Mouse (Mus musculus) fibroblast of lung, adult 2 months (primary cell): ENCODE results near the gene Acoxl.
A peak's percentile ranks its signal among the peaks of the same experiment; 100 is the strongest.

Experiments
- DNase-seq: peaks from one replicate; pipeline ENCODE4 v3.0.0-alpha.2; 2011; ENCODE audit warnings: low read depth

The Acoxl gene

GRCm38 (mm10) chr2:128143992-128144391, 305.3 kb downstream of the Acoxl start:
- DNase-seq = no peak

- DNase-seq = no peak
Observed at GRCm38 (mm10) chr2:128145433-128145832, 306.8 kb downstream of the Acoxl start.

GRCm38 (mm10) chr2:128149596-128149995, 310.9 kb downstream of the Acoxl start:
- DNase-seq = no peak

GRCm38 (mm10) chr2:128152211-128152610, 313.5 kb downstream of the Acoxl start:
- DNase-seq = no peak

GRCm38 (mm10) chr2:128152845-128153550, 314.3 kb downstream of the Acoxl start:
- DNase-seq = no peak

- DNase-seq = no peak
Observed at GRCm38 (mm10) chr2:128153551-128153910, 314.9 kb downstream of the Acoxl start.

- DNase-seq = no peak
Observed at GRCm38 (mm10) chr2:128155412-128156066, 316.9 kb downstream of the Acoxl start.

GRCm38 (mm10) chr2:128156067-128156462, 317.4 kb downstream of the Acoxl start:
- DNase-seq = no peak

GRCm38 (mm10) chr2:128156557-128157412, 318.1 kb downstream of the Acoxl start:
- DNase-seq = no peak

- DNase-seq = no peak
Observed at GRCm38 (mm10) chr2:128158734-128159410, 320.2 kb downstream of the Acoxl start.

GRCm38 (mm10) chr2:128159619-128160125, 321.0 kb downstream of the Acoxl start:
- DNase-seq = no peak

- DNase-seq = no peak
Observed at GRCm38 (mm10) chr2:128163177-128163576, 324.5 kb downstream of the Acoxl start.

- peak; percentile 27 for DNase-seq
Observed at GRCm38 (mm10) chr2:128166623-128167423, 328.1 kb downstream of the Acoxl start.

GRCm38 (mm10) chr2:128167930-128168329, 329.3 kb downstream of the Acoxl start:
- no peak for DNase-seq

- no peak for DNase-seq
Observed at GRCm38 (mm10) chr2:128169486-128169885, 330.8 kb downstream of the Acoxl start.

GRCm38 (mm10) chr2:128169972-128170371, 331.3 kb downstream of the Acoxl start:
- DNase-seq = no peak

GRCm38 (mm10) chr2:128170614-128171013, 331.9 kb downstream of the Acoxl start:
- no peak for DNase-seq

- DNase-seq = no peak
Observed at GRCm38 (mm10) chr2:128172266-128172665, 333.6 kb downstream of the Acoxl start.
